ENCODE assay signal across 8 mouse cellular contexts in the genomic region with DNA sequence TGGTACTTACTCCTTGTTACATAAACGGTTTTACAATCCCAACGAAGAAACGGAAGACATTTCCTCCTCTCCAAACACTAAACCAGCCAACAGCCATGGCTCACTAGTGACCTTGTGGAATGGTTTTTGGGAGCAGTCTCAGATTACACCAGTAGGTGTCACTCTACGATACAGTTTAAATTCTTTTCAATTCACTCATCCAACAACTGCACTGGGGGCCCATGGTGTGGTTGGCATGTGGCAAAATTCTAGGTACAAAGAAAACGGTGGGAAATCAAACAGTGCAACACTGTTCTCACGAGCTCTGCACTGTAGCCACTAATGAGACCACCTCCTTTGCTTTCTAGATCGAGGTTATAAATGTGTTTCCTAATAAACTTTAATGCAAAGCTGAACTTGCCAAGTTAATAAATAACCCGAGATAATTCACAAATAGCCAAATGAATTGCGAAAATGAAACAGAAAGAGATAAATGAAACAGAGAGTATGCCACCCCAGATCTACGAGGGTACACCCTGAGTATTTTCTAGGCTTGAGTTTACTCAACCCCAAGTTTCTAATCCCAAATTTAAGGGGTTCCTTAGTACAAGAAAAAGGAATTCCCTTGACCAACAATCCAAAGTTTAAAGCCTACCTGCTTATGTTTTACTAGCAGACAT.
DNase-seq lines count a peak whose midpoint lies in the region; ATAC-seq lines count a peak whose summit lies in the region.

No protein-coding gene starts in this region.

- H3K36me3 ChIP-seq in midbrain, embryonic 15.5 days (replicated peaks), result no peaks in the 10 kb centered on the region

- H3K9me3 ChIP-seq in midbrain, embryonic 15.5 days, result no peaks in the 10 kb centered on the region

- H3K27me3 ChIP-seq in midbrain, embryonic 15.5 days (replicated peaks), result no peaks in the 10 kb centered on the region

- H3K4me3 ChIP-seq in midbrain, embryonic 15.5 days, result no peak overlapping the region

- WGBS in midbrain, embryonic 15.5 days, result 63% methylated on average over 10 of the region's 10 CpGs

- no peaks in the 10 kb centered on the region for H3K4me1 ChIP-seq in midbrain, embryonic 15.5 days

- 0 out of 2 replicates have a peak, but pooled peaks have one; percentile 45 for ATAC-seq in midbrain, embryonic 15.5 days (replicated peaks)
- ATAC-seq in erythroblast, adult 5-6 weeks (replicated peaks; ENCODE audit: low FRiP score, poor library complexity, severe bottlenecking), result no peak

- no peak overlapping the region for H3K27ac ChIP-seq in midbrain, embryonic 15.5 days

- intact Hi-C loops in left cerebral cortex, postnatal 10 days (cut with DNase I), result loop anchor here (5.0 kb wide), 1 partner anchor 35 kb away; no protein-coding TSS in a partner anchor

- no peak overlapping the region for H3K4me2 ChIP-seq in midbrain, embryonic 15.5 days

- peak; percentile 46 for DNase-seq in right cerebral cortex, adult 18-20 months
- DNase-seq in right cerebral cortex, postnatal 36 days (ENCODE audit: low spot score in 2 of 2), result no peak
- DNase-seq in R1 (ENCODE audit: low read depth, low spot score), result peak; percentile 62
- DNase-seq in cerebellum, postnatal 25 days, result peak; percentile 35 to 71
- peak; percentile 67 for DNase-seq in hindlimb bud, embryonic 11.5 days (ENCODE audit: extremely low spot score, low read depth, low spot score)
- peak; percentile 54 to 61 for DNase-seq in left cerebral cortex, postnatal 10 days (ENCODE audit: extremely low spot score in 1 of 2, low spot score in 2 of 2)

- H3K9ac ChIP-seq in midbrain, embryonic 15.5 days, result no peak overlapping the region

Comparison
In these comparisons a context has a peak if more than half of its experiments do, and no peak if none do; other contexts are left out.
1. DNase-seq: peak in right cerebral cortex, adult 18-20 months (single experiment), R1 (single experiment), cerebellum, postnatal 25 days (2 of 2), hindlimb bud, embryonic 11.5 days (single experiment) and left cerebral cortex, postnatal 10 days (2 of 2); none in right cerebral cortex, postnatal 36 days (0 of 2).